Mouse (Mus musculus) adrenal gland, adult (tissue): ENCODE results near the gene Ttc36.
"Not testable (repeated sequence)": the region's sequence is repeated elsewhere in the genome, so short reads cannot be mapped to it uniquely, and the experiment has no call there.

Source experiments
- DNase-seq, 2 experiments: peaks; one replicate each; pipeline ENCODE4 v3.0.0; 2022 to 2023; ENCODE audit warnings: low spot score in 1 of 2; ENCODE audit not compliant: inconsistent age in 2 of 2

Ttc36 gene

DNA sequence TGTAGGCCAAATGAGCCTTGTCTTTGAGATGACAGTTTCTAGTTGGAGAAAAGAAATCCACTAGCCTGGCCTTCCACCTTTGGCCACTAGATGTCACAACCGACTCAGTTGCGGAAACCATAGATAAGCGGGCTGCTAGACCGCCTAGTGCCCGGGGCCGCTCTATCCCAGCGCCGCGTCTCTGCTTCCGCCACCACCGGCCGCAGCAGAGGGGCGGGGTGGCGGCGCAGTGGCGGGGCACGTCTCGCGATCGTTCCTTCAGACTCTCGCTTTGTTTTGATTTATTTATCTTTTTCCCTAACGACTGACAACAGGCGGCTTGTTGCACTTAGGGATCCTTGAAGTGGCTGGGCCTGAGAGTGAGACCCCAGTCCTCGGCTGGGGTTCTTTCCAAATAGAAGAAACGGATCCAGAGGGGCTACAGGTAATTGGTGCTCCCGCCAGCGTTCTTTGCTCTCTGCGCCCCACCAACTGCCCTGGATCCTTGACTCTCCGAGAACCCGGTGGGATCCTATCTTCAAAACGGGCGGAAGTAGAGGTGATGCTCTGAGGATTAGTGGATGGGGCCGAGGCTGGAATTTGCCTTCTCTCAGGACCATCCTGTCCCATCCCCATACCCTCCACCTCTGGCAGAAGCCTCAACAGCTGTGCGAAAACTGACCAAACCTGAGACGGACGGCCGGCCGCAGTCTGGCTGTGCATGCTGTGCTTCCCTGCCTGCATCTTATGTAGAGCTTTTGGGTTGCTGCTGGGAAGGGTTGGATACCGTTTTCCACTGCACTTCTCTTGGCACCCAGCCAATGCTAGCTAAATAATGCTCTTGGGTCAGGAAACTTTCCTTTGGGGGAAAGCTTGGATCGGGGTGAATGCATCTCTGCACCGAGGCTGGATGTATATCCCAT is 29.9 kb downstream of the Ttc36 start:
- peak; percentile 95 to 98 for DNase-seq

DNA sequence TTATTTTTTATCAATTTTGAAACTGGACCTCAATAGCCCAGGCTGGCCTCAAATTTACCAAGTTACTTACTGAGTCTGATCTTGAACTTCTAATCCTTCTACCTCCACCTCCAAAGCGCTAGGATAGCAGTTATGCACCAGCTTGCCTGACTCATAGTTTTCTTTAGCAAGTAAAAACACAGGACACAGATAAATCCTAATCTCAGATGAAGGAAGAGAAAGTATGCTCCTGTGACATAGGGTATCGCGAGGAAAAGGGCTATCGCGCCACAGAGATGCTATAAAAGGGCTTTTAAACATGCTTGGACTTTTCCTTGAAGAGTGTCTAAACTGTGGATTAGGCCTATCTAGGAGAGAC is 30.5 kb downstream of the Ttc36 start:
- DNase-seq, result no peak

DNA sequence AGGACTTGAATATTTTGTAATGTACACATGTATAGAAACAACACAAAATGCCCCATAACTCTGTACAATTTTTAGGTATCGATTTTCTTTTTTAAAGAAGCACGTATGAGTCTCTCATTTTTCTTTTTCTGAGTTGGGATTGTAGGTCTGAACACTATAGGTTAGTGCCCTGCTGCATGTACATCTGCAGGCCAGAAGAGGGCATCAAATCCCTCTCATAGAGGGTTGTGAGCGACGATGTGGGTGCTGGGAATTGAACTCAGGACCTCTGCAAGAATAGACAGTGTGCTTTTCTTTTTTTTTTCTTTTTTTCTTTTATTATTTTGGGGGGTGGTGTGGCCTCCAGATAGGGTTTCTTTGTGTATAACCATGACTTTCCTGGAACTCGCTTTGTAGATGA is 31.5 kb downstream of the Ttc36 start:
- no peak for DNase-seq

GRCm38 (mm10) chr9:44768029-44768394 is 34.9 kb downstream of the Ttc36 start:
- not testable (repeated sequence) for DNase-seq

DNA sequence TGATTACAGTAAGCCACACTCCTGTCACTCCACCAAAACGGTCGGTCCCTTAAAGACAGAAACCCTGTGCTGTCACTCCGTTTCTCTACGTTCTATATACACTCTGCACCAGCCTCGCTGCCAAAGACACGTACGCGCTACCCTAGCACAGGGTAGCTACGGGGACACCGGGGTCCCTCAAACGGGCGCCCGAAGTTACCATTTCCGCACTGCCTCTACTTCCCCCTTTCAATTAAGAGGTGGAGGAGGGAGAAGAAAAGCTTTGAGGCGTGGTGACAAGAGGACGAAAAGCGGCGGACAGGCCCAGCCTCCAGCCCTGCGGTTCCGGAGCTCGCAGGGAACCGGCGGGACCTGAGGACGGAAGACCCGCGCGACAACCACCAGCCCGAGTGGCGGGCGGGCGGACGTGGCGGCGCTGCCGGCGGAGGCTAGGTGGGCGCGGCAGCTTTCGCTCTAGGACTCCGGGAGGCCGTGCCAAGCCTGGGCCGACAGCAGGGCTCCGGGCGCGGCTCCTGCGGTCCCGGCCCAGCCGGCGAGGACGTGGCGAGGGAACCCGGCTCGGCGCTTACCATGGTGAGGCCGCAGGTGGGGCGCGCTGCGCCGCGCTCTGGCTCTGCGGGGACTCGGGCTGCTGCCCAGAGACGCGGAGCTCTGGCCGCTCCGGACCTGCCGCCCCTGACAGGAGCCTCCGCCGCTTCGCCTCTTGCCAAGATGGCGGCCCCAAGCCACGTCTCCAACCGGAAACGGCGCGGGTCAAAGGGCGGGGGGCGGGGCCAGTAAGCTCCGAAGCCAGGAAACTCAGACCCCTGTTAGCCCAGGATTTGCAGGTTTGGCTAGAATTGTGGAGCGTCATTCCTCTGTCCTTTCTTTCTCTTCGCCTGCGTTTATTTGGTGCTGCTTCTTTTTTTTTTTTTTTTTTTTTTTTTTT is 35.5 kb downstream of the Ttc36 start, which contains the start of the genes Arcn1 and Ift46:
Gene Arcn1 (minus strand): TSS at position 745 of the 928 bp plus-strand sequence.
Gene Ift46 (plus strand): TSS at position 808 of the 928 bp plus-strand sequence.
- DNase-seq, result peak; percentile 86 to 96

GRCm38 (mm10) chr9:44760873-44761272 is 42.0 kb downstream of the Ttc36 start:
- DNase-seq, result no peak
